Mouse (Mus musculus) adrenal gland, postnatal 14 days (tissue): ENCODE measurements around the gene Kif14. TPM values are rescaled to one million over a fixed set of nuclear protein-coding genes. Genes with fewer than 3 reads are reported as not detected.
A peak's percentile ranks its signal among the peaks of the same experiment; 100 is the strongest.
"Not testable (repeated sequence)": the region's sequence is repeated elsewhere in the genome, so short reads cannot be mapped to it uniquely, and the experiment has no call there.

ENCODE experiments used
- DNase-seq: peaks from one replicate; pipeline ENCODE4 v3.0.0; 2021; ENCODE audit warnings: mixed read lengths
- total RNA-seq: library from RNA; stranded (reverse); gene quantifications from 2 replicates; pipeline ENCODE4 v1.2.3, GENCODE M21; 2021

Gene Kif14
- total RNA-seq, 1 experiment from 2014 or later, result 3.9 TPM

- not testable (repeated sequence) for DNase-seq
These were observed 90.5 kb downstream of the Kif14 start for GRCm38 (mm10) chr1:136556643-136557042.

GRCm38 (mm10) chr1:136557436-136557835, 91.3 kb downstream of the Kif14 start:
- DNase-seq, result no peak

DNA sequence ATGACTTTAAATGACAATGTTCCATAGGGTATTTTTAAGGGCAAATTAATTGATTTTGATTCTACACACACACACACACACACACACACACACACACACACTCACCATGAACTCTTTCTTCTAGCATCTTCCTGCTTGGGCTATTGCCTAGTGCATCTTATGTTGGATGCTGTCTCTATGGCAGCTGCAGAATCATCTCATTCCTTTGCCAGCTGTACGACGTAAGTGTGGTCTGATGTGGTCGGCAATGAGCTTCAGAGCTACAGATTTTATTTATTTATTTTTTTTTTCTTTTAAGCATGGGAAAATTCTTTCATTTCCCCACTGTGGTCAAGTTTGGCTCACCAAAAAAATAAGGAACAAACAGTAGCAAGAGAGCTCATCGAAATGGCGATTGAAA, 92.6 kb downstream of the Kif14 start:
- DNase-seq, result no peak

GRCm38 (mm10) chr1:136559284-136559683, 93.1 kb downstream of the Kif14 start:
- DNase-seq, result no peak

DNA sequence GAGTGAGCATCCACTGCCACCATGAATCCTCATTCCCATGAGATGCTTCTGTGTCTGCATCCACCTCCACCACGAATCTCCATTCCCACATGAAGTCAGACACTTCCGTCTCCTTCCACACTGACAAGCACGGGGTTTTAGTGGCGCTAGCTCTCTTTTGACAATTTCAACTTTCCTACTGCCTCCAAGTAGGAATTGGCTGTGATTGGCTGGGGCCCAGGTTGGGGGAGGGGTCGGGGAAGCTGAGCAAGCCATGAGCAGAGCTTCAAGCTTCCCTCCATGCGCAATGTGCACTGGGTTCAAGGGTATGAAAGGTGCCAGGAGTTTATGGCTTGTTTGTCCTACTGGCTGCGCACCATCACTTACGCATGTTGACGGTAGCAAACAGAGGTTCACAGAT, 93.6 kb downstream of the Kif14 start:
- DNase-seq, result no peak

- no peak for DNase-seq
These were observed 95.7 kb downstream of the Kif14 start for GRCm38 (mm10) chr1:136561823-136562222.

- no peak for DNase-seq
These were observed 97.0 kb downstream of the Kif14 start for GRCm38 (mm10) chr1:136563149-136563548.

- DNase-seq, result peak; percentile 18
These were observed 98.8 kb downstream of the Kif14 start for GRCm38 (mm10) chr1:136564963-136565362.

- no peak for DNase-seq
These were observed 100.2 kb downstream of the Kif14 start for GRCm38 (mm10) chr1:136566386-136566785.

DNA sequence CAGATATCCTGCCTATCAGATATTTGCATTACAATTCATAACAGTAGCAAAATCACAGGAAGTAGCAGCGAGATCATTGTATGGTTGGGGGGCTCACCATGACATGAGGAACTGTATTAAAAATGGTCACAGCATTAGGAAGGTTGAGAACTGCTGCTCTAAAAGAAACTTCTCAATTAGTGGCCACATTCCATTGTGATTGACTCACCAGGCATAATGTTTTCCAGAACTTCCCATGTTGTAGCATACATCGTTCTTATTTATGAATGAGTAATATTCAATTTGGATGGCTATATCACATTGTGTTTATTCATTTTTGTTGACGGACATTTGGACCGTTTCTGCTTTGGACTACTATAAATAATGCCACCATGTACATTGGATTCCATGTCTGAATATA, 101.5 kb downstream of the Kif14 start:
- no peak for DNase-seq

GRCm38 (mm10) chr1:136568738-136569194, 102.6 kb downstream of the Kif14 start:
- DNase-seq, result no peak

- DNase-seq, result no peak
These were observed 103.1 kb downstream of the Kif14 start for GRCm38 (mm10) chr1:136569206-136569605.

DNA sequence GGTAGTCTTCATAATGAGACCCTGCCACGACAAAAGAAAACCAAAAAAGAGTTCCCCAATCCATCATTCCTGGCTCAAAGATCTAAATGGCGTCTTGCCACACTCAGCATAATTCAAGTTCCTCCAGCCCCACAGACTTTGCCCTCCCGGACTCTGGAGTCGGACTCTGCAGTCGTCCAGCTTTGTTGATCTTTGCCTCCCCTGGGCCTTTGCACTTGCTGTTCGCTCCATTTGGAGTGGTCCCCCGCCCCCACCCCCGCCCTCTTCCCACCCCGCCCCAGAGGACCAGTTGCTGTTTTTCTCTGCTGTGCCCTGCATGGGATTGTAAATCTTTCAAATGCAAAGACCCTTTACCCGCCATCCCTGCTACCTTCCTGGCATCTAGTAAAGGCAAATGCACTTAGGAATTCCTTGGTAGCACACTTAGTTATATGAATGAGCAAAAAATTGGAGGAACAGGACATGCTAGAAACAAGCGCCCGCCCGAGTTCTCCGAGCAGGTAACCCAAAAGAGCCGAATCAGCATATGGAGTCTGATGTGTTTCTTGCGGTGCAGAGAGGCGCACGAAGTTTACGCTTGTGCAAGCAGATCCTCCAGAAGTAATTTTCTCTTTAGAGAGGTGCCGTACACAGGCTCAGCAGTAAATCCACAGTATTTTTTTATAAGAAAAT, 103.6 kb downstream of the Kif14 start:
- DNase-seq, result no peak

DNA sequence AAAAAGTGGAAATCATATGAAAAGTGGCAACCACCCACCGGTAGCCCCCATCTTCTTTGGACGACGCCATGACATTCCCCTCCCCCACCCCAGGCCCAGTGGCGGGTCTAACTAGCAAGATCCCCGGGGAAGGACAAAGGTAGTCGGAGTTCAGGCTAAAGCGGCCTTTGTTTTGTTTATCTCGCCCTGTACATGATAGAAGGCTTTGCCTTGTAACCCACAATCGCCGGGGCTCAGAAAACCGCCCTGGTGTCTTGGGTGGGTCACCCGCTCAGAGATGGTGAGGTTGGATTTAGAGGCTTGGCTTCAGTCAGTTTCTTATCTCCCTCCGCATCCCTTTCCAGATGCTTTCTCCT, 104.1 kb downstream of the Kif14 start:
- no peak for DNase-seq

GRCm38 (mm10) chr1:136570976-136571375, 104.8 kb downstream of the Kif14 start:
- DNase-seq, result no peak

GRCm38 (mm10) chr1:136571530-136571929, 105.4 kb downstream of the Kif14 start:
- no peak for DNase-seq

DNA sequence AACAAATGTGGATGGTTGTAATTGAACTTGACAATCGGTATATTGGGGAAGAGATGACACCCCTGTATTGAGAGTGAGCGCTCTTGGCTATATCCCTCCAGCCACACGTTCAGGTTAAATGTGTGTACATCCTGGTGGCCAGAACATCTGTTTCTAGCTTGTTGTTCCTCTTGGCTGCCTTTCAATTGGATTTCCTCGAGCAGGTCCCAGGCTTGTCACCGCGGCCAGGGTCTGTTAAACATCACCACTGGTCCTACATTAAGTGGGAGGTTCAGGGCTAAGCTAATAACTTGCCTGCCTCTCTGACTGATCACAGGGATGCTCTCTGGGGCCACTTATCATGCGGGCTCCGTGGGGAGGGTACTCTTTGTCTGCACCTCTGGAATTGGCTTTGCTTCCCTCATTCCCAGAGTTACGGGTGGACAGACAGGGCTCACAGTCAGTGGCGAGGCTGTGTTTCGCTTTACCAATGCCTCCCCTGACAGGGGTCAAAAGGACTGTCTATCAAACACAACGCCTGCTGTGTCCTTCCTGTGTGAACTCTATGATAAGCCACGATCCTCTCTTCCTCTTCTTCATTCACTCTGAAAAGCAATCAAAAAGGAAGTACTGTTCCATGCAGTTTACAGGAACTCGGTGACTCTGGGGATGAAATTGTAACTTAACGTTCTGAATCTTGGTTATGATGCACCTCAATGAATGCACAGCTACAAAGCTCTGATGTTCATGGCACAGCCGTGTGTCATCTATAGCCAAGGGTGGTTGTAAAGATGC, 111.9 kb downstream of the Kif14 start:
- DNase-seq, result no peak

DNA sequence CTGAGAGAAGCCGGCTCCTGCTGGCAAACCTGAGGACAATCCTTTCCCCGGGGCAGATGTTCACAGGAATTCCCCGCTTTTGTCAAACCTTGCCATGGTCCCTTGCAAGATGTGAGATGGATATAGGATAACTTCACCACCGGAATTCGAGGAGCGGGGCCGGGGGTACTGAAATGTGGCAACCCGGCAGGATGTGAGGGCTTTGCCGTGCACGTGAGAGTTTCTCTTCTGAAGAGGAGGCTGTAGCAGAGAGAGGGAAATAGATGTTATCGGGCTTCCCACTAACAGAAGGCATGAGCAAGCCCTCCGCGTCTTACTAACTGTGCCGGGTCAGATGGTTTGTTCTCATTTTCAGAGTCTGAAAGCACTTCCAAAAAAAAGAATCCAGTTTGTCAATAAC, 113.2 kb downstream of the Kif14 start:
- DNase-seq, result no peak

DNA sequence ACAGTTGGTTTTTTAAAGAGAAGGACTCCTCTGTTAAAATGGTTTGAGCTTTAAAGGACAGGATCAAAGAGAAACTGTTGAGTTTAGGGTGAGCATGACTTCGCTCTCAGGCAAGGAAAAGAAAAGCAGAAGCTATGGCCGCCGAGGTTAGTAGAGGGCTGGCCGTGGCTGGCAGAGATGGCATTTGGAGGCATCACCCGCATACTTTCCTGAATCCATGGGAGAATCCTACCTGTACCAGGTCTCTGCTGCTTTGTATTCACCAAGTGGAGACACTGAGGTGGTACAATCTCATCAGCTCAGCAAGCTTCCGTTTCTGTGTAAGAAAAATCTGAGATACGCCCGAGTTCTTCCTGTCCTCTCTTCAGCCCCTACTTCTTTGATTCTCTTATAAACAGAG, 114.1 kb downstream of the Kif14 start:
- DNase-seq, result no peak
